Mouse (Mus musculus): Measurements from ENCODE around the gene Psmd8.

- no peak for TF ChIP-seq CTCF (IDR thresholded peaks at IDR 0.05; ENCODE audit: control insufficient read depth, insufficient read depth, insufficient read length)
- TF ChIP-seq USF1 (IDR thresholded peaks at IDR 0.05; ENCODE audit: low read depth), result no peak
- TF ChIP-seq MYOD1 (IDR thresholded peaks at IDR 0.05; ENCODE audit: control insufficient read depth, insufficient read length, low read depth), result no peak
- TF ChIP-seq MAX (IDR thresholded peaks at IDR 0.05), result no peak
- TF ChIP-seq CEBPB (IDR thresholded peaks at IDR 0.05; ENCODE audit: low read depth), result no peak
Measured at GRCm38 (mm10) chr7:29225520-29225919, 45.0 kb upstream of the Psmd8 start.

All from C2C12 (cell line).